In the genomic region with DNA sequence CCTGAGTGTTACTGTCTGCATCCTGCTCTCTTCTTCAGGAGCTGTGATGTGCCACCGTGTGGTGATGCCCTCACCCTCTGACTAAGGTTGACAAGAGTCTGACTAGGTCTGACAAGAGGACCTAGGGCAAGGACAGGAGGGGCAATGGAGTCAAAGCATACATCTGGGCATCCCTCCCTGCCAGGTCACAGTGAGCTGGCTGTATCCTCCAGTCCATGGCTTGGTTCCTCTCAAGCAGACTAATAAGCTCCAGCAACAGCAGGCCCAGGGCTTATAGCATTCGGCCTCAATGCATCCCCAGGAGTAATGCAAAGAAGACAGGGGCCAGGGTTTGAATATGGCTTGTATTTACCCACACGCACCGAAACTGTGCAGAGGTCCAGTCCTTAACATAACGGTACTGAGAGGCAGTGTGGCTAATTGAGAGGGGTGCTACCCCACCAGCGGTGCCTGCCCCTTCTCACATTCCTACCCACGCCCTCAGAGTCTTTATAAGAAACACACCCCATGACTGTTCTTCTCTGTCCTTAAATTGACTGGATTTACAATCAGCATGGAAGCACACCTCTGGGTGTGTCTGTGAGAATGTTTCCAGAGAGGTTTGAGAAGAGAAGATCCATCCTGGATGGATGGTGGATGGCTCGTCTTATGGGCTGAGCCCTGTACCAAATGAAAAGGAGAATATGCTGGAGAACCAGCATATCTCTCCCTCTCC, we compare ENCODE assay signal across 17 mouse cellular contexts. TPM values are rescaled to one million over a fixed set of nuclear protein-coding genes. Genes with fewer than 3 reads are reported as not detected.
DNase-seq lines count a peak whose midpoint lies in the region; ATAC-seq and TF ChIP-seq lines count a peak whose summit lies in the region.
"Had no signal": no experiment of that assay in that cellular context is flagged by ENCODE, and none has a peak within 500 bp of the region (broad histone marks: within the 10 kb centered on the region; RNA-seq: fewer than 3 reads in every experiment).

No protein-coding gene starts in this region.

- TF ChIP-seq POLR2A in heart, adult 2 months (IDR thresholded peaks at IDR 0.05; ENCODE audit: insufficient read depth, low read depth, low read length), result no peak

- peaks cover 4% of the 10 kb centered on the region for H3K36me3 ChIP-seq in heart, adult 2 months (ENCODE audit: control insufficient read depth, insufficient read depth, low read length)
- peaks cover 11% of the 10 kb centered on the region; the same call in 1 of the 2 replicates for H3K36me3 ChIP-seq in intestine, embryonic 15.5 days
- H3K36me3 ChIP-seq in intestine, postnatal 0 days (ENCODE audit: control insufficient read depth, insufficient read depth), result peaks cover 4% of the 10 kb centered on the region; the same call in 1 of the 2 replicates
- H3K36me3 ChIP-seq in intestine, embryonic 16.5 days (ENCODE audit: control insufficient read depth, insufficient read depth, low read length), result peaks cover 4% of the 10 kb centered on the region; the same call in 1 of the 2 replicates
- H3K36me3 ChIP-seq: hindbrain, embryonic 13.5 days had no signal

- H3K27ac ChIP-seq in heart, adult 2 months, result peak overlapping the region; percentile 87
- H3K27ac ChIP-seq in intestine, embryonic 15.5 days, result peak overlapping the region; percentile 70; the same call in 1 of the 2 replicates
- H3K27ac ChIP-seq in intestine, postnatal 0 days (ENCODE audit: low read depth, low read length), result no peak overlapping the region
- peak overlapping the region; percentile 69; the same call in 1 of the 2 replicates for H3K27ac ChIP-seq in intestine, embryonic 16.5 days (ENCODE audit: low read length)
- H3K27ac ChIP-seq: hindbrain, embryonic 13.5 days had no signal

- H3K4me1 ChIP-seq in heart, adult 2 months (ENCODE audit: control insufficient read depth, insufficient read depth, low read length), result peaks cover 29% of the 10 kb centered on the region
- peaks cover 29% of the 10 kb centered on the region for H3K4me1 ChIP-seq in intestine, embryonic 15.5 days (replicated peaks)
- H3K4me1 ChIP-seq in intestine, postnatal 0 days (replicated peaks; ENCODE audit: control insufficient read depth, insufficient read depth, low read length), result peaks cover 5% of the 10 kb centered on the region; the same call in 1 of the 2 replicates
- H3K4me1 ChIP-seq in intestine, embryonic 16.5 days (ENCODE audit: control insufficient read depth, insufficient read depth, low read length), result peaks cover 19% of the 10 kb centered on the region

- 80% methylated on average over 8 of the region's 8 CpGs for WGBS in heart, adult 2 months
- WGBS in intestine, embryonic 15.5 days, result 84% methylated on average over 8 of the region's 8 CpGs
- WGBS in intestine, postnatal 0 days, result 85% methylated on average over 8 of the region's 8 CpGs
- 84% methylated on average over 8 of the region's 8 CpGs for WGBS in intestine, embryonic 16.5 days

- TF ChIP-seq CTCF in heart, adult 2 months (IDR thresholded peaks at IDR 0.05), result no peak
- no peak for TF ChIP-seq CTCF in intestine, postnatal 0 days (IDR thresholded peaks at IDR 0.05; ENCODE audit: low read depth)

- ATAC-seq in intestine, embryonic 15.5 days, result no peak
- ATAC-seq in intestine, postnatal 0 days, result no peak
- no peak for ATAC-seq in intestine, embryonic 16.5 days
- no peak for ATAC-seq in erythroid progenitor cell, adult 5-6 weeks (replicated peaks; ENCODE audit: low FRiP score, poor library complexity, severe bottlenecking)
- ATAC-seq: activated CD4-positive, CD25-positive, alpha-beta regulatory T cell, adult 4 months; midbrain, embryonic 16.5 days had no signal

- no peaks in the 10 kb centered on the region for H3K9me3 ChIP-seq in intestine, embryonic 15.5 days
- H3K9me3 ChIP-seq in intestine, postnatal 0 days (ENCODE audit: control insufficient read depth), result no peaks in the 10 kb centered on the region
- H3K9me3 ChIP-seq in intestine, embryonic 16.5 days (ENCODE audit: control insufficient read depth, low read length), result no peaks in the 10 kb centered on the region
- H3K9me3 ChIP-seq: hindbrain, embryonic 13.5 days had no signal

- H3K27me3 ChIP-seq in heart, adult 2 months (ENCODE audit: control insufficient read depth, insufficient read depth, low read length), result no peaks in the 10 kb centered on the region
- no peaks in the 10 kb centered on the region for H3K27me3 ChIP-seq in intestine, embryonic 15.5 days (replicated peaks)
- H3K27me3 ChIP-seq in intestine, postnatal 0 days (replicated peaks; ENCODE audit: control insufficient read depth, insufficient read depth, low read length), result no peaks in the 10 kb centered on the region
- H3K27me3 ChIP-seq in intestine, embryonic 16.5 days (replicated peaks; ENCODE audit: control insufficient read depth, insufficient read depth, low read length), result no peaks in the 10 kb centered on the region
- H3K27me3 ChIP-seq: hindbrain, embryonic 13.5 days had no signal

- no peak overlapping the region for H3K9ac ChIP-seq in heart, adult 2 months (ENCODE audit: low read depth, low read length)
- H3K9ac ChIP-seq in intestine, embryonic 15.5 days, result no peak overlapping the region
- H3K9ac ChIP-seq in intestine, postnatal 0 days (ENCODE audit: low read depth, low read length), result no peak overlapping the region
- H3K9ac ChIP-seq in intestine, embryonic 16.5 days (ENCODE audit: low read depth, low read length), result no peak overlapping the region
- H3K9ac ChIP-seq: hindbrain, embryonic 13.5 days had no signal

- TF ChIP-seq EP300 in heart, adult 2 months (IDR thresholded peaks at IDR 0.05; ENCODE audit: insufficient read depth, low read depth, low read length), result no peak

- H3K4me2 ChIP-seq in intestine, embryonic 15.5 days (replicated peaks), result no peak overlapping the region
- no peak overlapping the region for H3K4me2 ChIP-seq in intestine, postnatal 0 days (replicated peaks; ENCODE audit: low read depth)
- H3K4me2 ChIP-seq in intestine, embryonic 16.5 days (ENCODE audit: low read depth, low read length), result no peak overlapping the region
- H3K4me2 ChIP-seq: hindbrain, embryonic 13.5 days had no signal

- no peak for DNase-seq in heart, adult 2 months
- DNase-seq in heart, postnatal 36 days, result no peak
- peak; percentile 73 for DNase-seq in R1 (ENCODE audit: low read depth, low spot score)
- no peak for DNase-seq in T-cell, adult 2 months (ENCODE audit: low spot score)
- DNase-seq: cerebellum, adult 8-10 months; layer of hippocampus, adult 9-11 months had no signal

- no peaks in the 10 kb centered on the region; the same call in 1 of the 2 replicates for H3K79me2 ChIP-seq in heart, adult 2 months (replicated peaks; ENCODE audit: control insufficient read depth, insufficient read depth, low read length)

- no peak overlapping the region for H3K4me3 ChIP-seq in heart, adult 2 months
- H3K4me3 ChIP-seq in intestine, embryonic 15.5 days (replicated peaks), result no peak overlapping the region
- no peak overlapping the region for H3K4me3 ChIP-seq in intestine, postnatal 0 days (ENCODE audit: low read depth, low read length)
- H3K4me3 ChIP-seq in intestine, embryonic 16.5 days (ENCODE audit: low read length), result no peak overlapping the region
- H3K4me3 ChIP-seq: hindbrain, embryonic 13.5 days had no signal

- intact Hi-C loops in heart, adult 2 months (cut with DNase I), result loop anchor here (2.0 kb wide), 1 partner anchor 13 kb away; a partner anchor contains a TSS
- intact Hi-C loops in heart, postnatal 36 days (cut with DNase I), result no loop called here

RNA-seq across cellular contexts. Expression of a gene that starts 13.5 kb away (rescaled TPM):
- total RNA-seq in heart, adult 2 months (2021), result 10 to 100 TPM; 13.1 to 14.3 TPM
- 12.7 and 18.9 TPM in 2 replicates for polyA plus RNA-seq in heart, adult 2 months (2012; rRNA removed)
- 10 to 100 TPM; 18.2 to 19.5 TPM for total RNA-seq in heart, postnatal 36 days (2021)
- 41.9 and 45.0 TPM in 2 replicates for polyA plus RNA-seq in intestine, embryonic 15.5 days (2015; fragmentation: Nextera tagmentation; extraction: Ambion mirVana)
- polyA plus RNA-seq in intestine, postnatal 0 days (2015; fragmentation: Nextera tagmentation; extraction: Ambion mirVana), result 7.8 and 8.1 TPM in 2 replicates
- polyA plus RNA-seq in intestine, embryonic 16.5 days (2015; fragmentation: Nextera tagmentation; extraction: Ambion mirVana), result 27.3 and 28.9 TPM in 2 replicates
- 1.4 TPM in 1 of 2 replicates, not detected in the other for total RNA-seq in erythroid progenitor cell, adult 5-6 weeks (2015; ENCODE audit: low replicate concordance)
- 0.26 and 0.30 TPM in 2 replicates for total RNA-seq in erythroid progenitor cell, adult 5-6 weeks (2017; ENCODE audit: low replicate concordance)
- total RNA-seq: megakaryocyte, adult 5-6 weeks had no signal
- polyA plus RNA-seq: activated CD4-positive, CD25-positive, alpha-beta regulatory T cell, adult 4 months had no signal

RNA-seq across cellular contexts. Expression of a gene that starts 35.7 kb away (rescaled TPM):
- not detected for total RNA-seq in heart, adult 2 months (2021)
- polyA plus RNA-seq in heart, adult 2 months (2012; rRNA removed), result 0.49 TPM in 1 of 2 replicates, not detected in the other
- not detected for total RNA-seq in heart, postnatal 36 days (2021)
- polyA plus RNA-seq in intestine, embryonic 15.5 days (2015; fragmentation: Nextera tagmentation; extraction: Ambion mirVana), result 0.19 and 0.33 TPM in 2 replicates
- polyA plus RNA-seq in intestine, postnatal 0 days (2015; fragmentation: Nextera tagmentation; extraction: Ambion mirVana), result 0.08 TPM in 1 of 2 replicates, not detected in the other
- 0.16 and 0.26 TPM in 2 replicates for polyA plus RNA-seq in intestine, embryonic 16.5 days (2015; fragmentation: Nextera tagmentation; extraction: Ambion mirVana)
- total RNA-seq in erythroid progenitor cell, adult 5-6 weeks (2015; ENCODE audit: low replicate concordance), result not detected in 2 replicates
- not detected in 2 replicates for total RNA-seq in erythroid progenitor cell, adult 5-6 weeks (2017; ENCODE audit: low replicate concordance)
- total RNA-seq: megakaryocyte, adult 5-6 weeks had no signal
- polyA plus RNA-seq: activated CD4-positive, CD25-positive, alpha-beta regulatory T cell, adult 4 months; liver, embryonic 16.5 days had no signal

RNA-seq across cellular contexts. Expression of a gene that starts 37.4 kb away (rescaled TPM):
- not detected for total RNA-seq in heart, adult 2 months (2021)
- 0.20 TPM in 1 of 2 replicates, not detected in the other for polyA plus RNA-seq in heart, adult 2 months (2012; rRNA removed)
- not detected for total RNA-seq in heart, postnatal 36 days (2021)
- polyA plus RNA-seq in intestine, embryonic 15.5 days (2015; fragmentation: Nextera tagmentation; extraction: Ambion mirVana), result 11.5 and 14.4 TPM in 2 replicates
- polyA plus RNA-seq in intestine, postnatal 0 days (2015; fragmentation: Nextera tagmentation; extraction: Ambion mirVana), result 8.1 and 8.6 TPM in 2 replicates
- 19.2 and 21.2 TPM in 2 replicates for polyA plus RNA-seq in intestine, embryonic 16.5 days (2015; fragmentation: Nextera tagmentation; extraction: Ambion mirVana)
- total RNA-seq in erythroid progenitor cell, adult 5-6 weeks (2015; ENCODE audit: low replicate concordance), result not detected in 2 replicates
- total RNA-seq in erythroid progenitor cell, adult 5-6 weeks (2017; ENCODE audit: low replicate concordance), result not detected in 2 replicates
- total RNA-seq: common myeloid progenitor, adult 5-6 weeks; megakaryocyte, adult 5-6 weeks had no signal
- polyA plus RNA-seq: activated CD4-positive, CD25-positive, alpha-beta regulatory T cell, adult 4 months; forebrain, embryonic 11.5 days; hindbrain, embryonic 13.5 days; midbrain, embryonic 16.5 days had no signal

RNA-seq across cellular contexts. Expression of a gene that starts 43.2 kb away (rescaled TPM):
- total RNA-seq in heart, adult 2 months (2021), result 10 to 100 TPM; 42.7 to 46.1 TPM
- 21.8 and 30.6 TPM in 2 replicates for polyA plus RNA-seq in heart, adult 2 months (2012; rRNA removed)
- 10 to 100 TPM; 45.9 to 46.8 TPM for total RNA-seq in heart, postnatal 36 days (2021)
- 171 and 172 TPM in 2 replicates for polyA plus RNA-seq in intestine, embryonic 15.5 days (2015; fragmentation: Nextera tagmentation; extraction: Ambion mirVana)
- 37.3 and 40.7 TPM in 2 replicates for polyA plus RNA-seq in intestine, postnatal 0 days (2015; fragmentation: Nextera tagmentation; extraction: Ambion mirVana)
- polyA plus RNA-seq in intestine, embryonic 16.5 days (2015; fragmentation: Nextera tagmentation; extraction: Ambion mirVana), result 119 and 141 TPM in 2 replicates
- 37.5 and 82.2 TPM in 2 replicates for total RNA-seq in erythroid progenitor cell, adult 5-6 weeks (2015; ENCODE audit: low replicate concordance)
- total RNA-seq in erythroid progenitor cell, adult 5-6 weeks (2017; ENCODE audit: low replicate concordance), result 4.8 and 7.6 TPM in 2 replicates
